Mouse (Mus musculus) gastrocnemius, adult 8-10 months (tissue): ENCODE data around the gene Slc52a3. TPM values are rescaled to one million over a fixed set of nuclear protein-coding genes. Genes with fewer than 3 reads are reported as not detected.
"Not testable (repeated sequence)": the region's sequence is repeated elsewhere in the genome, so short reads cannot be mapped to it uniquely, and the experiment has no call there.

Experiments
- DNase-seq, 2 experiments: peaks; one replicate each; pipeline ENCODE4 v3.0.0; 2022; ENCODE audit warnings: low spot score in 2 of 2
- total RNA-seq, 4 experiments: library from RNA; stranded (reverse); gene quantifications; 2 replicates each; pipeline ENCODE4 v1.2.4; 2022

Gene Slc52a3
- total RNA-seq, 4 experiments from 2014 or later: 0.31 to 0.72 (median 0.57) TPM

- DNase-seq: no peak
Observed at GRCm38 (mm10) chr2:151973595-151974562, 22.4 kb upstream of the Slc52a3 start.

GRCm38 (mm10) chr2:151975295-151975694, 21.0 kb upstream of the Slc52a3 start:
- no peak for DNase-seq

GRCm38 (mm10) chr2:151976067-151976466, 20.2 kb upstream of the Slc52a3 start:
- DNase-seq: no peak

GRCm38 (mm10) chr2:151977689-151978440, 18.4 kb upstream of the Slc52a3 start:
- peak; percentile 74 to 85 for DNase-seq

- DNase-seq: no peak
Observed at GRCm38 (mm10) chr2:151978494-151978893, 17.8 kb upstream of the Slc52a3 start.

GRCm38 (mm10) chr2:151979470-151980354, 16.6 kb upstream of the Slc52a3 start, which contains the start of gene Fam110a:
TSS of gene Fam110a (minus strand) at chr2:151980219.
- peak; percentile 89 to 91 for DNase-seq

GRCm38 (mm10) chr2:151980355-151980693, 16.0 kb upstream of the Slc52a3 start:
- no peak for DNase-seq

GRCm38 (mm10) chr2:151981268-151981667, 15.0 kb upstream of the Slc52a3 start:
- DNase-seq: no peak

- no peak for DNase-seq
Observed at GRCm38 (mm10) chr2:151982476-151982875, 13.8 kb upstream of the Slc52a3 start.

GRCm38 (mm10) chr2:151984019-151984418, 12.3 kb upstream of the Slc52a3 start:
- no peak for DNase-seq

- DNase-seq: no peak
Observed at GRCm38 (mm10) chr2:151985426-151986172, 10.7 kb upstream of the Slc52a3 start.

- DNase-seq: no peak
Observed at GRCm38 (mm10) chr2:151986958-151987357, 9.4 kb upstream of the Slc52a3 start.

- DNase-seq: no peak
Observed at GRCm38 (mm10) chr2:151988978-151989377, 7.3 kb upstream of the Slc52a3 start.

- DNase-seq: no peak
Observed at GRCm38 (mm10) chr2:151990985-151991394, 5.3 kb upstream of the Slc52a3 start.

- DNase-seq: no peak
Observed at GRCm38 (mm10) chr2:151991446-151991845, 4.9 kb upstream of the Slc52a3 start.

GRCm38 (mm10) chr2:151994350-151995122, 1.8 kb upstream of the Slc52a3 start:
- DNase-seq: peak; percentile 63

- not testable (repeated sequence) for DNase-seq
Observed at GRCm38 (mm10) chr2:151997190-151997575, 872 bp downstream of the Slc52a3 start.

- no peak for DNase-seq
Observed at GRCm38 (mm10) chr2:151997776-151998504, 1.6 kb downstream of the Slc52a3 start.

- DNase-seq: no peak
Observed at GRCm38 (mm10) chr2:151998505-151998899, 2.2 kb downstream of the Slc52a3 start.
